Comparison of ENCODE assay signal across 11 mouse cellular contexts in genomic region chr4:131060706-131061105, GRCm38 (mm10).
DNase-seq lines count a peak whose midpoint lies in the region; ATAC-seq and TF ChIP-seq lines count a peak whose summit lies in the region.
"Had no signal": no experiment of that assay in that cellular context is flagged by ENCODE, and none has a peak within 500 bp of the region (broad histone marks: within the 10 kb centered on the region; RNA-seq: fewer than 3 reads in every experiment).

No protein-coding gene starts in this region.

- H3K36me3 ChIP-seq in kidney, embryonic 15.5 days, result no peaks in the 10 kb centered on the region
- H3K36me3 ChIP-seq in embryonic facial prominence, embryonic 14.5 days (ENCODE audit: control insufficient read depth, insufficient read depth, low read length), result no peaks in the 10 kb centered on the region
- H3K36me3 ChIP-seq in hindbrain, postnatal 0 days (ENCODE audit: insufficient read depth, low read length), result no peaks in the 10 kb centered on the region
- no peaks in the 10 kb centered on the region for H3K36me3 ChIP-seq in neural tube, embryonic 13.5 days
- H3K36me3 ChIP-seq: hindbrain, embryonic 15.5 days had no signal

- H3K27me3 ChIP-seq in kidney, embryonic 15.5 days, result no peaks in the 10 kb centered on the region
- H3K27me3 ChIP-seq in embryonic facial prominence, embryonic 14.5 days (replicated peaks; ENCODE audit: control insufficient read depth, insufficient read depth, low read length), result no peaks in the 10 kb centered on the region
- no peaks in the 10 kb centered on the region for H3K27me3 ChIP-seq in hindbrain, postnatal 0 days (ENCODE audit: insufficient read depth, low read length)
- H3K27me3 ChIP-seq in neural tube, embryonic 13.5 days, result peaks cover 13% of the 10 kb centered on the region
- H3K27me3 ChIP-seq: hindbrain, embryonic 15.5 days had no signal

- whole genome bisulfite sequencing in kidney, embryonic 15.5 days, result 2% methylated on average over 2 of the region's 2 CpGs
- WGBS in embryonic facial prominence, embryonic 14.5 days, result 13% methylated on average over 2 of the region's 2 CpGs
- 17% methylated on average over 2 of the region's 2 CpGs for WGBS in hindbrain, postnatal 0 days
- WGBS in neural tube, embryonic 13.5 days, result 0% methylated on average over 2 of the region's 2 CpGs

- TF ChIP-seq CTCF in hindbrain, postnatal 0 days (IDR thresholded peaks at IDR 0.05; ENCODE audit: low read depth), result no peak

- ATAC-seq in kidney, embryonic 15.5 days (replicated peaks; ENCODE audit: low FRiP score), result 0 out of 2 replicates have a peak, but pooled peaks have one; percentile 34
- peak; percentile 86; the same call in 1 of the 2 replicates for ATAC-seq in embryonic facial prominence, embryonic 14.5 days (ENCODE audit: low read depth)
- ATAC-seq in hindbrain, postnatal 0 days, result 0 out of 2 replicates have a peak, but pooled peaks have one; percentile 10
- peak; percentile 84 for ATAC-seq in neural tube, embryonic 13.5 days (ENCODE audit: low read depth)

- no peak for DNase-seq in kidney, postnatal 36 days
- peak; percentile 42 for DNase-seq in embryonic facial prominence, embryonic 14.5 days (ENCODE audit: low spot score)
- DNase-seq in hindbrain, postnatal 0 days (ENCODE audit: low spot score), result peak; percentile 38
- DNase-seq in gastrocnemius, adult 18-20 months (ENCODE audit: low spot score), result no peak
- DNase-seq in right cerebral cortex, adult 2 months (ENCODE audit: low spot score in 2 of 2), result no peak
- DNase-seq in urinary bladder, adult 2 months (ENCODE audit: low spot score), result no peak
- DNase-seq: heart, adult 2 months; thymus, adult 18-20 months had no signal

- no peak overlapping the region for H3K4me2 ChIP-seq in kidney, embryonic 15.5 days
- H3K4me2 ChIP-seq in embryonic facial prominence, embryonic 14.5 days (ENCODE audit: low read depth, low read length), result no peak overlapping the region
- no peak overlapping the region for H3K4me2 ChIP-seq in hindbrain, postnatal 0 days (ENCODE audit: low read depth, low read length)
- no peak overlapping the region for H3K4me2 ChIP-seq in neural tube, embryonic 13.5 days
- H3K4me2 ChIP-seq: hindbrain, embryonic 15.5 days had no signal

- H3K27ac ChIP-seq in kidney, embryonic 15.5 days, result no peak overlapping the region
- no peak overlapping the region for H3K27ac ChIP-seq in embryonic facial prominence, embryonic 14.5 days (replicated peaks; ENCODE audit: low read depth, low read length)
- no peak overlapping the region for H3K27ac ChIP-seq in hindbrain, postnatal 0 days
- H3K27ac ChIP-seq in neural tube, embryonic 13.5 days (replicated peaks), result no peak overlapping the region
- H3K27ac ChIP-seq: heart, adult 2 months; hindbrain, embryonic 15.5 days had no signal

- H3K9me3 ChIP-seq in kidney, embryonic 15.5 days (replicated peaks), result no peaks in the 10 kb centered on the region
- no peaks in the 10 kb centered on the region for H3K9me3 ChIP-seq in embryonic facial prominence, embryonic 14.5 days (ENCODE audit: control insufficient read depth, low read length)
- H3K9me3 ChIP-seq in hindbrain, postnatal 0 days (ENCODE audit: low read length), result no peaks in the 10 kb centered on the region
- no peaks in the 10 kb centered on the region for H3K9me3 ChIP-seq in neural tube, embryonic 13.5 days
- H3K9me3 ChIP-seq: hindbrain, embryonic 15.5 days had no signal

- no peak overlapping the region for H3K4me3 ChIP-seq in kidney, embryonic 15.5 days (replicated peaks)
- no peak overlapping the region for H3K4me3 ChIP-seq in embryonic facial prominence, embryonic 14.5 days (ENCODE audit: low read depth, low read length)
- no peak overlapping the region for H3K4me3 ChIP-seq in hindbrain, postnatal 0 days (ENCODE audit: low read length)
- H3K4me3 ChIP-seq in neural tube, embryonic 13.5 days, result no peak overlapping the region
- H3K4me3 ChIP-seq: heart, adult 2 months; hindbrain, embryonic 15.5 days had no signal

- H3K4me1 ChIP-seq in kidney, embryonic 15.5 days, result peaks cover 17% of the 10 kb centered on the region
- no peaks in the 10 kb centered on the region for H3K4me1 ChIP-seq in embryonic facial prominence, embryonic 14.5 days (ENCODE audit: control insufficient read depth, insufficient read depth, low read length)
- H3K4me1 ChIP-seq in hindbrain, postnatal 0 days (ENCODE audit: insufficient read depth, low read length), result no peaks in the 10 kb centered on the region
- peaks cover 29% of the 10 kb centered on the region for H3K4me1 ChIP-seq in neural tube, embryonic 13.5 days (replicated peaks)

- no peak overlapping the region for H3K9ac ChIP-seq in kidney, embryonic 15.5 days
- H3K9ac ChIP-seq in embryonic facial prominence, embryonic 14.5 days (ENCODE audit: low read depth, low read length), result no peak overlapping the region
- H3K9ac ChIP-seq in hindbrain, postnatal 0 days (replicated peaks; ENCODE audit: low read length), result no peak overlapping the region
- no peak overlapping the region for H3K9ac ChIP-seq in neural tube, embryonic 13.5 days
- H3K9ac ChIP-seq: hindbrain, embryonic 15.5 days had no signal

Comparison
In these comparisons a context has a peak if more than half of its experiments do, and no peak if none do; other contexts are left out.
1. ATAC-seq: peak in every context shown above with its lines; median percentile 86 in embryonic facial prominence, embryonic 14.5 days; 84 in neural tube, embryonic 13.5 days; 34 in kidney, embryonic 15.5 days; 10 in hindbrain, postnatal 0 days.
2. DNase-seq: peak in embryonic facial prominence, embryonic 14.5 days (single experiment) and hindbrain, postnatal 0 days (single experiment); none in kidney, postnatal 36 days (0 of 2), gastrocnemius, adult 18-20 months (single experiment), right cerebral cortex, adult 2 months (0 of 2) and urinary bladder, adult 2 months (single experiment).